Mouse (Mus musculus) MEL (cell line): ENCODE measurements around the gene Btbd11.

Source experiments
- CTCF ChIP-seq, 3 experiments: IDR thresholded peaks in 2 of 3; conservative IDR thresholded peaks in 1 of 3; 2 replicates each; pipeline ENCODE4 v1.5.1; 2011 to 2012; ENCODE audit warnings: low read length in 3 of 3, low read depth in 2 of 3, mild to moderate bottlenecking in 2 of 3, improper control_type of control experiment in 1 of 3, inconsistent platforms in 1 of 3, mixed read lengths in 1 of 3, moderate library complexity in 1 of 3; ENCODE audit not compliant: control insufficient read depth in 1 of 3, insufficient read depth in 1 of 3, poor library complexity in 1 of 3, severe bottlenecking in 1 of 3
- ELF1 ChIP-seq: IDR thresholded peaks from 2 replicates; pipeline ENCODE4 v1.6.1; 2014; ENCODE audit warnings: low read depth, mild to moderate bottlenecking, inconsistent platforms, low read length, improper control_type of control experiment, moderate library complexity
- EP300 ChIP-seq, 2 experiments: IDR thresholded peaks; 2 replicates each; pipeline ENCODE4 v1.6.1; 2011; ENCODE audit warnings: improper control_type of control experiment in 2 of 2, low read length in 2 of 2, low read depth in 1 of 2, mild to moderate bottlenecking in 1 of 2
- GATA1 ChIP-seq: IDR thresholded peaks from 2 replicates; pipeline ENCODE4 v1.6.1; 2011; ENCODE audit warnings: low read depth, low read length, improper control_type of control experiment
- JUND ChIP-seq: IDR thresholded peaks from 2 replicates; pipeline ENCODE4 v1.6.1; 2011; ENCODE audit warnings: low read depth, mild to moderate bottlenecking, improper control_type of control experiment, low read length
- MAFK ChIP-seq: IDR thresholded peaks from 2 replicates; pipeline ENCODE4 v1.6.1; 2011; ENCODE audit warnings: low read depth, mild to moderate bottlenecking, low read length, improper control_type of control experiment, borderline replicate concordance
- POLR2A ChIP-seq, 2 experiments: IDR thresholded peaks; 2 replicates each; pipeline ENCODE4 v1.6.1; 2011 to 2012; ENCODE audit warnings: low read length in 2 of 2, mild to moderate bottlenecking in 2 of 2, control low read depth in 1 of 2, improper control_type of control experiment in 1 of 2, low read depth in 1 of 2, moderate library complexity in 1 of 2; ENCODE audit not compliant: control insufficient read depth in 1 of 2, insufficient read depth in 1 of 2, poor library complexity in 1 of 2
- POLR2AphosphoS2 ChIP-seq: IDR thresholded peaks from 2 replicates; pipeline ENCODE4 v1.6.1; 2011; ENCODE audit warnings: low read length, improper control_type of control experiment
- SIN3A ChIP-seq: IDR thresholded peaks from 2 replicates; pipeline ENCODE4 v1.6.1; 2012; ENCODE audit warnings: low read length, improper control_type of control experiment, inconsistent platforms
- TAL1 ChIP-seq: IDR thresholded peaks from 2 replicates; pipeline ENCODE4 v1.6.1; 2012; ENCODE audit warnings: mild to moderate bottlenecking, inconsistent platforms, low read length, moderate library complexity, mixed read lengths
- TCF12 ChIP-seq: IDR thresholded peaks from 2 replicates; pipeline ENCODE4 v1.6.1; 2014; ENCODE audit warnings: low read depth, mild to moderate bottlenecking, inconsistent platforms, low read length, improper control_type of control experiment, moderate library complexity
- USF1 ChIP-seq: IDR thresholded peaks from 2 replicates; pipeline ENCODE4 v1.6.1; 2014; ENCODE audit warnings: low read depth, mild to moderate bottlenecking, inconsistent platforms, low read length, improper control_type of control experiment, moderate library complexity
- ZKSCAN1 ChIP-seq: IDR thresholded peaks from 2 replicates; pipeline ENCODE4 v1.6.1; 2012; ENCODE audit warnings: low read depth, mild to moderate bottlenecking, inconsistent platforms, low read length, improper control_type of control experiment, moderate library complexity

- TF ChIP-seq POLR2A (IDR thresholded peaks at IDR 0.05; ENCODE audit: control insufficient read depth in 1 of 2, insufficient read depth in 1 of 2, low read depth in 1 of 2, low read length in 2 of 2, poor library complexity in 1 of 2) (no peak), MAFK (no peak), EP300 (IDR thresholded peaks at IDR 0.05; ENCODE audit: low read depth in 1 of 2, low read length in 2 of 2) (no peak), CTCF (IDR thresholded peaks at IDR 0.05 in 2 of 3, conservative IDR thresholded peaks at IDR 0.05 in 1 of 3; ENCODE audit: control insufficient read depth in 1 of 3, insufficient read depth in 1 of 3, low read depth in 2 of 3, low read length in 3 of 3, poor library complexity in 1 of 3, severe bottlenecking in 1 of 3) (no peak), USF1 (no peak), POLR2AphosphoS2 (no peak), SIN3A (no peak), ZKSCAN1 (no peak), ELF1 (no peak), TCF12 (no peak), GATA1 (no peak), JUND (no peak), TAL1 (no peak)
These were observed 156.7 kb downstream of the Btbd11 start for GRCm38 (mm10) chr10:85543281-85543680.
